Mouse (Mus musculus) gastrocnemius, postnatal 36 days (tissue): ENCODE results near the gene Ppp1r13b. TPM values are rescaled to one million over a fixed set of nuclear protein-coding genes. Genes with fewer than 3 reads are reported as not detected.

Experiments
- DNase-seq, 2 experiments: peaks; one replicate each; pipeline ENCODE4 v3.0.0; 2022
- intact Hi-C: fragments of 180-260 bp; cut with DNase I; formaldehyde crosslinking; loops from one replicate; pipeline ENCODE4 v1.15.1; 2025
- total RNA-seq, 2 experiments: library from RNA; stranded (reverse); gene quantifications; 2 replicates each; pipeline ENCODE4 v1.2.3; 2021

Ppp1r13b gene
- total RNA-seq, 2 experiments from 2014 or later = 7.2 to 7.5 TPM

DNA sequence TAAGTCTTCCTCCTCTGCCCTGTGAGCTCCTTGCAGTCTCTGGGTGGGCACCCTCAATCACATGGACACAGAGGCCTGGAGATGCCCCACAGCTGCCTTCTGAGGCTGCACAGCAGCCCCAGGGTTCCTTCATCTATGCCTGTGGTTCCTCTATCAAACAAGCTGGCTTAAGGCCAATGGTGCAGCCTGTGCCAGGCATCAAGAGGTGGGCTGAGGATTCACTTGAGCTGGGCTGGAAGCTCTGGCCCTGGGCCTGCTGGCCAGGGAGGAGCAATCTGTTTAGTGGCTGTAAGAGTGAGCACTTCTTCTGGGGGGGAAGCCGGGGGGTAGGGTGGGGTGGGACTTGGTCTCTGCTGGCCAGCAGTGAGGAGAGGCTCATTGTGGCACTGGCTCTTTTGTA, 19.4 kb upstream of the Ppp1r13b start:
- no peak for DNase-seq
- intact Hi-C loops = no loop called here

DNA sequence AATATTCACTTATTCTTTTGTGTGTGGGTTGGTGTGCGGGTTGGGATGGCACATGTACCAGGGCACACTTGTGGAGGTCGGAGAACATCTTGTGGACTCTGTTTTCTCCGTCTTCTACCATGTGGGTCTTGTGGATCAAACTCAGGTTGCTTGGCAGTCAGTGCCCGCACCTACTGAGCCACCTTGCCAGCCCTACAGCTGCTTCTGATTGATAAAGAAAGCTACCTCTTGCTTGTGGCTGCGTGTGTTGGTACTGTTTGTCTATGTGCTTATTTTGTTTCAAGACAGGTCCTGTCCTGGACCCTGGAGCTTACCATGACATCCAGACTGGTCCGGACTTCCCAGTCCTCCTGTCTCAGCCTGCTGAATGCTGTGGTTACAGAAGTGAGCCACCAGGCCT, 15.2 kb upstream of the Ppp1r13b start:
- intact Hi-C loops = no loop called here
- no peak for DNase-seq

DNA sequence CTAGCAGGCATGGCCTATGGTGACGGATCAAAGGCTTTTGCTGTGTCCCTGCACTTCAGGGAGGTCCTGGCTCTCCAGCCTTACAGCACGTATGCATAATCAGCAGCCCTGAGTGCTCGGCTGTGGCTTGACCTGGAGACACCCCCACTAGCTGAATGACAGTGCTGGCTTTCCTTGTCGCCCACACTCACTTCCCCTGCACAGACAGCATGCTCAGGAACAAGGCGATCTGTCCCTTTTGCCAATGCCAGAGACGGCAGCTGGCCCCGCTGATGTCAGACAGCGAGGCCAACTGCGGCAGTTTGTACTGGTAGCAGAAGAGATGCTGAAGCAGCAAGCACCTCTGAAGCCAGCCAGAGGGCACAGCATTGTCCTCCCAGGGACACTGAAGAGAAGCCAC, 12.1 kb upstream of the Ppp1r13b start:
- no peak for DNase-seq
- intact Hi-C loops = no loop called here

DNA sequence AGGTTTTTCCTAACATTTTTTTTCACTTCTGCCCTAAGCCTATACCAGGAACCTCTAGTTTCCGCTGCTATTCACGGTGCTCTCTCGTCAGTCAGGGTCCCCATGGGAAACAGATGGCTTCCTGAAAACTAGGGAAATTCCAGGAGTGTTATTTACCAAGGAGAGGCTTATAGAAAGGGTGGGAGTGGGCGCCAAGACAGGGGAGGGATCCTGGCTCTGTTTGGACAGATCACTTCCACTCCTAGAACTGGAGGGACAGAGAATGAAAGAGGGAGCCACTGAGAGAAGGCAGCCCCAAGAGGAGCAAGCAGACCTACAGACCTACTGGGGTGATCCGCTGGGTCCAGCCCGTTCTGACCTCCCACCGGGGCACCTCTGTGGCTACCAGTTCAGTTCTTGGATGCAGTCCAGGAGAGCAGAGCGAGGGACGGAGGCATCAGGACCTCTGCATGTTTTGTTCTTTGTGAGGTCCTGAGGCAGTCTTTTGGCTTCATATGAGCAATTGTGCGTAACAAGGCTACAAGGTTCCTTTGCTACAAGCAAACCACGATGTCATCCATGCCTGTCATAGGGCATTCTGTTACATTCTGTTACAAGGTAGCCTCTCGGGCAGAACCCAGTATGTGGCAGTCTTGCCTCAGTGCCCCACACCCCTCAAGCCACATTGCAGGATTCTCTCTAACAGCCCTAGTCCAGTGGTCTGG, 8.8 kb upstream of the Ppp1r13b start:
- intact Hi-C loops = no loop called here

DNA sequence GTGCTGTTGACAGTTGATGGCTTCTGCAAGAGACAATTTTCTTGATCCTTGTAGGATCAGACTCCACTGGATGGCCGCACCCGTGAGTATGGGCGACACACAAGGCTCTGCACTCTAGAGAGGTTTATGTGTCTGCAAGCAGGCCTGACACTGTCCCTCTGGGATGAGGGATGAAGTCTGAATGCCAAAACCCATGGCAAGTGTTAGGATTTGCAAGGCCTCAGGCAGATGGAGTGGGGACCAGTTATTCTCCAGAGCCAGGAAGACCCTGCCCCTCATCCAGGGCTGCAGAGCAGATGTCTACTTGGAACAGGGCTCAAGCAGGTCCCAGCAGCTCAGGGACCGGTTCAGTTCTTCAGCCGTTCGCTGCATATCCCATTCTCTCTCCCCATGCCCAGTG, 7.9 kb upstream of the Ppp1r13b start:
- intact Hi-C loops = loop anchor here (2.0 kb wide), 1 partner anchor 27 kb away; no protein-coding TSS in a partner anchor
- no peak for DNase-seq

More for the DNA sequence above, 8.8 kb upstream of the Ppp1r13b start:
- DNase-seq = no peak

DNA sequence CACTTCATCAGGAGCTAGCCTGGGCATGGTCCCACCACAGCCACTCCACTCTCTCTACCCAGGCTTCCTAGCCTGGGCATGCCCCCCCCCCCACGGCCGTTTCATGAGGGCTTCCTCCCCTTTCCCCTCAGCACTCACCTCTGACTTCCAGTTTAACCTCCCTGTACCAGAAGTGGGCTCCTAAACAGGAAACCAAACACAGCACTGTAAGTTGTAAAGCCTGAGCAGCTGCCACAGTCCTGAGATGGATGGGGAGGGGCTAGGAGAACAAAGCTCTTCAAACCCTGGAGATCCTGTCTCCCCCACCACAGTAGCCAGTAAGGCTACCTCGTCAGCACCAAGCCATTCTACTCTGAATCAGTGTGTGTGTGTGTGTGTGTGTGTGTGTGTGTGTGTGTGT, 6.1 kb upstream of the Ppp1r13b start:
- intact Hi-C loops = loop anchor here (2.0 kb wide), 1 partner anchor 29 kb away; no protein-coding TSS in a partner anchor
- no peak for DNase-seq

DNA sequence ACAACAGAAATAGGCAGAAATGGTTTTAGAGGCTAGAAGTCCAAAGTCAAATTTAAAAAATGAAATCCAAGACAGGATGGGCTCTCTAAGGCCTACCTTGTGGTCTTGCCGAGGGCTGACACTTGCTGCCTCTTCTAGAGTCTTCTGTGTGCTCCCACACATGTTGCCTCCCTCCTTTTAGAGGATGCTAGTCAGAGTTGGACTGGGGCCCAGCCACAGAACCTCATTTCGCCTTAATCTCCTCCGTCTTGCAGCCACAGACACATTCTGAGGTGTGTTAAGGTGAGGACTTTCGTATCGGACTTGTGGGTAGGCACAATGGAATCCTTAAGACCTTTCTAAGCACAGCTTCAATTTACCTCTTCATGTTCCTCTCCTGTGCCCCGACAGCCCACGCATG, 4.9 kb upstream of the Ppp1r13b start:
- intact Hi-C loops = no loop called here
- no peak for DNase-seq

DNA sequence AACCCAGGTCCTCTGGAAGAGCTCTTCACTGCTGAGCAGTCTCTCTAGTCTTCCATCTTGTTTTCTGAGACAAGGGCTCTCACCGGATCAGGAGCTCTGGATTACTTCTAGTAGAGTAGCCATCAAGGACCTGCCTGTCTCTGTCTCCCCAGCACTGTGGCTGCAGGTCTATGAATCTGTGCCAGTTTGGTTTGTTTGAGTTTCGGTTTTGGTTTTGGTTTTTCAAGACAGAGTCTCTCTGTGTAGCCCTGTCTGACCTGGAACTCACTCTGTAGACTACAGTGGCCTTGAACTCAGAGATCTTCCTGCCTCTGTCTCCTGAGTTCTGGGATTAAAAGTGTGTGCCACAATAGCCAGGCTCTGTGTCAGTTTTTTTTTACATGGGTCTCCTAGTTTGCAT, 3.9 kb upstream of the Ppp1r13b start:
- no peak for DNase-seq
- intact Hi-C loops = no loop called here

DNA sequence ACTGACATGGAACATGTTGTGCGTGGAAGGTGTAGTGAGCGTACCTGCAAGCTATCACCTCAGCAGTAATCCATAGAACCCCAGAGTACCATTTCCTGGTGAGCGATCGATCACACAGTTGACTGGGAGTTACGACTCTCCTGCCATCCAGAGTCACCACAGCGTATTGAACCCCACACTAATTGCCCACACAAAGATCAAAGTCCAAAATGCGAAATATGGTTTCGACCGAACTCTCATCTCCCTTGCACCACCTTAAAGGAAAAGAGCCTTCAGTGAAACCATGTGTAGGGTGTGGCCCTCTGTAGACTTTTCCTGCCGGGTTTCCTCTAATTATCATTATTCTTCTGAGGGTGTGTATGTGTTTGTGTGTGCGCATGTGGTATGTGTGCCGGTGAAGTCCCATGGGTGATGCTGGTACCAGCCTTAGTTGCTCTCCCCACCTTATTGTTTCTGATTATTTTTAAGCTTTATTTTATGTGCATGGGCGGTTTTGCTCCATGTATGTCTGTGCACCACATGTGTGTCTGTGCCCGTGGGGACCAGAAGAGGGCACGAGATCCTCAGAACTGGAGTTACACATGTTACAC, 3.4 kb upstream of the Ppp1r13b start:
- intact Hi-C loops = no loop called here

DNA sequence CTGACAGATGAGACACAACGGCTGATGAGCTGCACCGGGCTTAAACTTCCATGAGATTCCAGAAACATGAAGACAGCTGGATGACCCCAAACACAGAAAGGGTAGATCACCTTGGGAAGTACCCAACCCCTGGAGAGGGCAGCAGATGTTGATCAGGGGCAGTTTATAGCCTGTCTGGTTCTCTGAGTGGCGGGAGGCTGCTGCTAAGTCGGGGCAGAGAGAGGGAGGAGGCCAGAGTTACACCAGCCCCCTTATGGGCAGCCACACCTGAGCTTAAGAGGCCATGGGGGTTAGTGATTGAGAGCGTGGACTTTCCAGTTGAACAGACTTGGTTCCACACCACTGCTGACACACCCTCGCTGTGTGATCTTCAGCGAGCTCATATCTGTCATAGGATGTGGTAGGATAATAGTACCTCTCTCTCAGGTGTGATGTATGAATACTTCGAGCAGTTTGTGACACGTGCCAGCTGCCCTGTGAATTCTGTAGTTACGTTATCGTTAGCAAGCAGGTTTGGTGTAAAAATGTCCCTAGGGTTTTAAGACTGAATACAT, 1.2 kb upstream of the Ppp1r13b start:
- intact Hi-C loops = no loop called here
- DNase-seq = no peak

More for the DNA sequence above, 3.4 kb upstream of the Ppp1r13b start:
- DNase-seq = no peak

DNA sequence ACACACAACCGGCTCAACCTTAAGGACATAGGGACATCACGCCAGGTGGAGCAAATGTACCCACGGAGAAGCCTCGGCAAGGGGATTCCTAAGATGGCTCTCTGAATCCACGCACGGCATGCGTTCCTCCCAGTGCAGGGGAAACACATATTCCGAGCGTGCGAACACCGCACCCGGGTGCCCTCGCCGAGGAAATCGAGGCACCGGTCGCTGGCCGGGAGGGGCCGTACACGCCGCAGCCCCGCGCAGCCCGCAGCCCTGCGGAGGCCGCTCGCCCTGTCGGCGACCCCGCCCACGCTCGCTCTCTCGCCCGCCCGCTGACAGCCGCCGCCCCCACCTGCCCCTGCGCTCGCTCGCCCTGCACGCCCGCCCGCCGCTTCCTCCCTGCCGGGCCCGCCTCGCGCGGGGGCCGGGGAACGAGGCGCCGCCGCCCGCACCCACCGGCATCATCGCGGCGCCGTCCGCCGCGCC, 454 bp downstream of the Ppp1r13b start:
- peak; percentile 31 to 42 for DNase-seq
- intact Hi-C loops = no loop called here

DNA sequence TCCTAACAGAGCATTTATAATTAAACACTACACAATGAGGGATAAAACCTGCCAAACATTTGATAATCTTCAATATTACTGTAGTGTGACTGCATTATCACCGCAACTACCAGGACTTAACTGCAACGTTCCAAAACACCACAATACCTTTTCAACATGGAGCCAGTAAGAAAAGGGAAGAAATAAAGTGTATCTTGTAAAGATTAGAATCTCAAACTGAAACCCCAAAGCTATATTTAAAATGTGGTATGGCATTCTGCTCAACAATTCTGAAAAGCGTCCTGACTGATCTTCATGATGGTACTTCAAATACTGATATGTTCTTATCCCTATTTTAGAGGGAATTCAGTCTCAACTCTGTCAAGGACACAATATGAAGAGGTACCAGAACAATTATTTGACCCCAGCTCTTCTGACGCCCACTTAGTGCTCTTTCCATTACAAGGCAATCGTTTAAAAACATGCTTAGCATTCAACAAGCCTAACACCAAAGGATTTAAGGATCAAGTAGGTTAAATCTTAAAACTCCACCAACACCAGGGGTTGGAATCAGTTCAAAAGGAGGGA, 1.5 kb downstream of the Ppp1r13b start:
- no peak for DNase-seq
- intact Hi-C loops = no loop called here

DNA sequence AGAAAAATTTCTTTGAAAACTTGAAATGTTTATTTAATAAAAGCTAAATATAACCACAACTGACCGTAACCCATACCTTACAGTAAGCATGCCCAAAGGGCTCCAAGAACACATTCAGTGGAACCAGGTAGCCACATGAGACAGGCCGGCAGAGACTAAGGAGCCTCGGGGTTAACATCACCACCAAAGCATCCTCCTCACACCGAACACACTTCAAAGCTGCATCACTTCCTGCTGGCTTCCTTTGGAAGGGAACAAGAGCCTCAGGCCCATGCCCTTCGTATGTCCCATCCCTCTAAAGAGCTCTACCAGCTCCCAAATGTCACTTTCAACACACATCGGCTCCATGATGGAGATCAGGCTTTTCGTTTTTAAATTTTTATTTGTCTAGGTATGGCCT, 5.4 kb downstream of the Ppp1r13b start:
- intact Hi-C loops = no loop called here

DNA sequence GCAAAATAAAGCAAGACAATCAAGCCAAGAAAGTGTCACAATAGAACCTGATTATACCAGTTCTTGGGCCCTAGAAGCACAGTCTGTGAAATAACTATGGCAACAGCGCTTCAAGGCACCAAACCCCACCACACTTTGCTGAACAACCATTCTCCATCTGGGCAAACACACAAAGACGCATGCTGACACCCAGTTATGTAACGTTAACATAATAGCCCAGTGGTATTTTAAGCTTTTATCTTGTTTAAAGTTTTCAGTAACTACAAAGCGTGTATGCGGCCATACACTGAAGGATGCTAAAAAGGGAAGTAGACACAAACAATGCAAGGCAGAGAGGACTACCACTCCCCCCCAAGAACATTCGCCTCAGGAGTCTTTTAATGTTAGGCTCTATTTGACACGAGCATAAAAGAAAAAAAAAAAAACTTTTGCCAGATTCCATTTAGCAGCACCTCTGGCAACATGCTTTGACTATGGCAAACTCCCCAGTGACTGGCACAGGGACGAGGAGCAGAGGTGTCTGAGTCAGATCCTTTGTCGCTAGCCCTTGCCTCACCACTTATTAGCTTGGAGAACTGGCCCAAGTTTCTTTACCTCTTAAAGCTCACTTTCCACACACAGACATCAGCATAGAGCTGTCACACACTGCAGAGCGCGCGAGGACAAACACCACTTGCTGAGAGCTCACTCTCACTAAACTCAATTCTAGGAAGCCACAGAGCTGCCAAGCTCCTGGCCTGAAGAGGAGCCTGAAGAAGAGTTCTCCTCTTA, 6.6 kb downstream of the Ppp1r13b start:
- no peak for DNase-seq
- intact Hi-C loops = no loop called here

More for the DNA sequence above, 5.4 kb downstream of the Ppp1r13b start:
- DNase-seq = no peak

DNA sequence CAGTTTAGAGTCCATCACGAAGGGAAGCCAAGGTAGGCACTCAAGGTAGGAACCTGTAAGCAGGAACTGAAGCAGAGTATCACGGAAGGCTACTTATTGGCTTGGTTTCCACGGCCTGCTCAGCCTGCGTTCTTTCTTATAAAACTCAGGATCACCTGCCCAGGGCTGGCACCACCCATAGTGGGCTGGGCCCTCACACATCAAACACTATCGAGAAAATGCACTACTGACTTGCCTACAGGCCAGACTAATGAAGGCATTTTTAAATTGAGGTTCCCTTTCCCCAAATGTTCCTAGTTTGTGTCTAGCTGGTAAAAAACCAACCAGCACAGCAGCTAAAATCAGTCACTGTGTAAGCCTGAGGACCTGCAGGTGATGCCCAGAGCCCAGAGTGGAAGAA, 8.3 kb downstream of the Ppp1r13b start:
- intact Hi-C loops = no loop called here
- no peak for DNase-seq

DNA sequence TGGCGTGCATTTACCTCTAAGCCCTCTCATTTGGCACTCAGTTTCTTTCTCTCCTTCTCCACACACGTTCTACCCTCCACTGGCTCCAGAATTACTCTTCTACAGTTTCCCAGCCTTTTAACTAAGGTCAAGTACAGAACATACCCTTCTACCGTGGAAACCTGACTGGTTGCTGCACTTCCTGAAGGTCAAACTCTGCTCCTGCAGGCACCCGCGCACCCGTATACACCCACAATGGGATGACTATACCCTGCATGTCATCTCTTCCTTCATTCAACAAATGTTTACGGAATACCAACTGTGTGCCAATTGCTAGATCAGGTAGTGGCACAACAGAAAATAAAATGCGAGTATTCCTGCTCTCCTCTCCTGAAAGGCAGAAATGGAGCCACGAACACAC, 9.2 kb downstream of the Ppp1r13b start:
- no peak for DNase-seq
- intact Hi-C loops = no loop called here

DNA sequence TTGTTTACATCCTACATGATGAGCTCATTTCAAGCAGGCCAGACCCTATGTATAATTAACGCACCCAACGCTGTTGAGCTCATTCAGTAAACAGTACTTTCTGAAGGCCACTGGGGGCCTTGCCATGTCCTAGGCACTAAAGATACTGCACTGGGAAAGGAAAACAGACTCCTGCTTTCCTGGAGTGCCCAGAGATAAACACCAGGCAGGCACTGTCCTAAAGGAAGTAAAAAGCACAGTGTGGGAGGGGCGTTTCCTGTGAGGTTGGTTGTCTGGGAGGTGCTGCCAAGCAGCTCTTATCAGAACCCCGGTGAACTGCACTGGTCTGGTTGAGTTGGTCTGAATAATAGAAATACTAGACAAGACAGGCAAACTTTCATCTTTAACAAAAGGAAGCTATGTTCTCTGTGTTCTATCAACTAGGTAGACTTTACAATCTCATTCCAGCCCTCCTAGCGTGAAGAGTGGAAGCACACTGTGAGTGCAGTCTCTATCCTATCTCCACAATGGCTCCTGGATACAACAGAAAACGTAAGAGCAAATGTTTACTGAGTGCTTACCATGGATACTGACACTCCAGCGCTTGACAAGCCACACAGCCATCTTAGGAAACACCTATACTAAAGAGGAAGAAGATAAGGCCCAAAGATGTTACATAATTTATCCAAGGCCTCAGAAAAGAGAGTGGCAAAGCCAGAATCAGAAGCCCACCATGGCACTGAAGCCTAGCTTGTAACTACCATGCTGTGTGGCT, 10.8 kb downstream of the Ppp1r13b start:
- intact Hi-C loops = no loop called here
- no peak for DNase-seq

DNA sequence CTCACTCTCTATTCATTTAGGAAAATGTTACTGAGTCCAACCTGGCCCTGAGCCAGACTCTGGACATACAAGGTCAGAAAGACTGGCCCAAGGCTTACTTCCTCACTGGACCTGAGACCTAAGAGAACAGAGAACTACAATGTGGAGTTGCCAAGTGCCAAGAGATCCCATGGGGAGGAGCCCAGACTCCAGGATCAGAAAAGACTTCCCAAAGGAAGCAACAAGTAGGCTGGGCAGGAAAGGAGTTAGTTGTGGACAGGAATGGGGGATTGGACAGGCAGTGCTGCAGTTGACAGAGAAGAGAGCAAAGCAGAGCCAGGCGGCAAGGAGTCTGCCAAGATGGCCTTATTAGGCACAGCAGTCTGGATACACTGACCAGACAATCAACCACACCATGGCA, 13.8 kb downstream of the Ppp1r13b start:
- DNase-seq = peak; percentile 34 to 37
- intact Hi-C loops = no loop called here

DNA sequence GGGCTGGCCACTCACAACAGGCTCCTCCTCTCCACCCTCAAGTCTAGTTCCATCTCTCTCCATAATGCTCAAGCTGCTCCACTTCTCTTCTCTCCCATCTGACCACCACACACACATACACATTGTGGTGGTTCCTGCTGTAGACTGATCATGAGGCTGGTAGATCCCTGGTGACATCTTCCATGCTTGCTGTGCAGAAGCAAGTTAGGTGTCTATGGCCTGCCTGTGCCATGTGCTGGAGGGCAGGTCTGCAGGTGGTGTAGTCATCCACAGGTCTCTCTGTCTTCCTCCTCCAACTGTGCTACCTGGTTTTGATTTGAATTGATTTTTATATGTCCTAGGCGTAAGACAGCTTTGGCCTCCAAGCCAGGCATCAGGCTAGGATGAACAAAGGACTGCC, 14.9 kb downstream of the Ppp1r13b start:
- intact Hi-C loops = no loop called here
- no peak for DNase-seq

DNA sequence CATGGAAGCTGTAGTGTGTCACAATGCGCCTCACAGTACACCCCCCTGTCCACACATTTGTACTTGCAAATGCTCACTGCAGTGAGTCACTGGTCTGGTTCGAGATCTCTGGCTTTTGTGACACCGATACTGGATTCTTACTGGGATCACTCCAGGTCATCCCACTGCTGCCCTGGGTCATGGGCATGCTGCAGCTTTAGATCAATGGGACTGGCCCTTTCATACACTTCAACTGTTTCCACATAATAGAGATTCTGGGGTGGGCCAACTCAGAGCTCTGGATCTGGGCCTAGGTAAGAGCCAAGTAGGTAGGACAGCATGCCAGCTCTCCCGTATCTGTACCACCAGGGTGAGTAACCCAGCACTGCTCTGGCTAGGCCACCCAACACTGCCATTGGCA, 16.1 kb downstream of the Ppp1r13b start:
- intact Hi-C loops = no loop called here
- DNase-seq = no peak
